In genomic region chr7:16398387-16399050, GRCm38 (mm10) we compare ENCODE assay signal across 8 mouse cellular contexts. TPM values are rescaled to one million over a fixed set of nuclear protein-coding genes. Genes with fewer than 3 reads are reported as not detected.
DNase-seq lines count a peak whose midpoint lies in the region; ATAC-seq and TF ChIP-seq lines count a peak whose summit lies in the region.

No protein-coding gene starts in this region.

- DNase-seq in left cerebral cortex, adult 2 months (ENCODE audit: extremely low spot score in 1 of 2, low spot score in 2 of 2) = no peak
- DNase-seq in left cerebral cortex, adult 18-20 months (ENCODE audit: low spot score in 2 of 2) = no peak
- no peak for DNase-seq in embryonic facial prominence, embryonic 10.5 days (ENCODE audit: low spot score)
- no peak for DNase-seq in hindbrain, embryonic 14.5 days (ENCODE audit: low spot score)
- no peak for DNase-seq in midbrain, postnatal 0 days (ENCODE audit: low spot score)
- DNase-seq in left cerebral cortex, postnatal 4 days = no peak
- DNase-seq in gastrocnemius, postnatal 14 days = no peak
- no peak for DNase-seq in gastrocnemius, postnatal 25 days

- peak overlapping the region; percentile 98; the same call in 1 of the 2 replicates for H3K4me3 ChIP-seq in left cerebral cortex, adult 2 months
- H3K4me3 ChIP-seq in embryonic facial prominence, embryonic 10.5 days = peak overlapping the region; percentile 97
- H3K4me3 ChIP-seq in hindbrain, embryonic 14.5 days (replicated peaks; ENCODE audit: low read length) = peak overlapping the region; percentile 62
- peak overlapping the region; percentile 96 for H3K4me3 ChIP-seq in midbrain, postnatal 0 days (ENCODE audit: low read depth, low read length)

- no peaks in the 10 kb centered on the region for H3K9me3 ChIP-seq in embryonic facial prominence, embryonic 10.5 days
- no peaks in the 10 kb centered on the region for H3K9me3 ChIP-seq in hindbrain, embryonic 14.5 days (ENCODE audit: control insufficient read depth, low read length)
- no peaks in the 10 kb centered on the region for H3K9me3 ChIP-seq in midbrain, postnatal 0 days (ENCODE audit: low read length)

- no peak for ATAC-seq in hindbrain, embryonic 14.5 days (ENCODE audit: low FRiP score)
- ATAC-seq in midbrain, postnatal 0 days (ENCODE audit: low FRiP score) = no peak

- H3K27ac ChIP-seq in left cerebral cortex, adult 2 months = peak overlapping the region; percentile 100
- H3K27ac ChIP-seq in embryonic facial prominence, embryonic 10.5 days (replicated peaks) = peak overlapping the region; percentile 100
- H3K27ac ChIP-seq in hindbrain, embryonic 14.5 days = peak overlapping the region; percentile 100
- no peak overlapping the region for H3K27ac ChIP-seq in midbrain, postnatal 0 days (ENCODE audit: low read depth, low read length)

- TF ChIP-seq CTCF in left cerebral cortex, adult 2 months (IDR thresholded peaks at IDR 0.05) = no peak; the same call in 1 of the 2 replicates
- peak; percentile 21 for TF ChIP-seq CTCF in midbrain, postnatal 0 days (IDR thresholded peaks at IDR 0.05)

- WGBS in embryonic facial prominence, embryonic 10.5 days = 49% methylated on average over 3 of the region's 3 CpGs
- WGBS in hindbrain, embryonic 14.5 days = 45% methylated on average over 3 of the region's 3 CpGs
- 45% methylated on average over 3 of the region's 3 CpGs for WGBS in midbrain, postnatal 0 days

- peaks cover 13% of the 10 kb centered on the region for H3K4me1 ChIP-seq in embryonic facial prominence, embryonic 10.5 days
- H3K4me1 ChIP-seq in hindbrain, embryonic 14.5 days (replicated peaks; ENCODE audit: control insufficient read depth, insufficient read depth, low read length) = peaks cover 1% of the 10 kb centered on the region
- H3K4me1 ChIP-seq in midbrain, postnatal 0 days (ENCODE audit: insufficient read depth, low read length) = no peaks in the 10 kb centered on the region; the same call in 1 of the 2 replicates

- 0 out of 2 replicates have a peak, but pooled peaks cover 3% of the 10 kb centered on the region for H3K36me3 ChIP-seq in embryonic facial prominence, embryonic 10.5 days (replicated peaks)
- no peaks in the 10 kb centered on the region for H3K36me3 ChIP-seq in hindbrain, embryonic 14.5 days (replicated peaks; ENCODE audit: control insufficient read depth, insufficient read depth)
- H3K36me3 ChIP-seq in midbrain, postnatal 0 days (ENCODE audit: insufficient read depth, low read length) = no peaks in the 10 kb centered on the region

- intact Hi-C loops in left cerebral cortex, adult 2 months (cut with DNase I) = no loop called here
- intact Hi-C loops in left cerebral cortex, postnatal 4 days (cut with DNase I) = no loop called here
- intact Hi-C loops in gastrocnemius, postnatal 14 days (cut with DNase I; ENCODE audit: low total_unique reads) = no loop called here

- H3K4me2 ChIP-seq in hindbrain, embryonic 14.5 days (replicated peaks) = peak overlapping the region; percentile 86
- H3K4me2 ChIP-seq in midbrain, postnatal 0 days (ENCODE audit: low read depth, low read length, poor library complexity, severe bottlenecking) = peak overlapping the region; percentile 59

- H3K9ac ChIP-seq in hindbrain, embryonic 14.5 days = peak overlapping the region; percentile 51
- peak overlapping the region; percentile 37 for H3K9ac ChIP-seq in midbrain, postnatal 0 days (replicated peaks; ENCODE audit: low read length, poor library complexity, severe bottlenecking)

- no peaks in the 10 kb centered on the region for H3K27me3 ChIP-seq in embryonic facial prominence, embryonic 10.5 days (replicated peaks; ENCODE audit: low read depth, poor library complexity, severe bottlenecking)
- H3K27me3 ChIP-seq in hindbrain, embryonic 14.5 days (ENCODE audit: control insufficient read depth, insufficient read depth, low read length) = no peaks in the 10 kb centered on the region
- H3K27me3 ChIP-seq in midbrain, postnatal 0 days (ENCODE audit: insufficient read depth, low read length) = no peaks in the 10 kb centered on the region

RNA-seq across cellular contexts. Expression of gene Zc3h4, which starts 2.2 kb away (rescaled TPM):
- total RNA-seq in left cerebral cortex, adult 2 months (2021) = 10 to 100 TPM; 58.3 to 58.7 TPM
- total RNA-seq in left cerebral cortex, adult 18-20 months (2021) = 10 to 100 TPM; 52.7 to 60.7 TPM
- polyA plus RNA-seq in embryonic facial prominence, embryonic 10.5 days (2016; fragmentation: Nextera tagmentation; extraction: Ambion mirVana) = 20.5 and 22.2 TPM in 2 replicates
- polyA plus RNA-seq in hindbrain, embryonic 14.5 days (2014; fragmentation: Nextera tagmentation; extraction: Ambion mirVana) = 14.4 and 17.0 TPM in 2 replicates
- total RNA-seq in midbrain, postnatal 0 days (2014; rRNA removed) = 38.4 and 41.1 TPM in 2 replicates
- polyA plus RNA-seq in midbrain, postnatal 0 days (2015; fragmentation: Nextera tagmentation; extraction: Ambion mirVana) = 9.2 and 9.7 TPM in 2 replicates
- total RNA-seq in left cerebral cortex, postnatal 4 days (2021) = 10 to 100 TPM; 67.8 to 68.5 TPM
- 10 to 100 TPM; 27.9 to 28.5 TPM for total RNA-seq in gastrocnemius, postnatal 14 days (2021)
- 10 to 100 TPM; 22.4 to 25.6 TPM for total RNA-seq in gastrocnemius, postnatal 25 days (2021)

RNA-seq across cellular contexts. Expression of gene Sae1, which starts 10.9 kb away (rescaled TPM):
- 100 to 1,000 TPM; 100 to 105 TPM for total RNA-seq in left cerebral cortex, adult 2 months (2021)
- 100 to 1,000 TPM; 114 to 119 TPM for total RNA-seq in left cerebral cortex, adult 18-20 months (2021)
- 479 and 497 TPM in 2 replicates for polyA plus RNA-seq in embryonic facial prominence, embryonic 10.5 days (2016; fragmentation: Nextera tagmentation; extraction: Ambion mirVana)
- 224 and 245 TPM in 2 replicates for polyA plus RNA-seq in hindbrain, embryonic 14.5 days (2014; fragmentation: Nextera tagmentation; extraction: Ambion mirVana)
- 84.6 and 98.2 TPM in 2 replicates for total RNA-seq in midbrain, postnatal 0 days (2014; rRNA removed)
- 195 and 199 TPM in 2 replicates for polyA plus RNA-seq in midbrain, postnatal 0 days (2015; fragmentation: Nextera tagmentation; extraction: Ambion mirVana)
- total RNA-seq in left cerebral cortex, postnatal 4 days (2021) = 100 to 1,000 TPM; 119 to 129 TPM
- total RNA-seq in gastrocnemius, postnatal 14 days (2021) = 10 to 100 TPM; 30.0 to 37.9 TPM
- 10 to 100 TPM; 25.2 to 26.4 TPM for total RNA-seq in gastrocnemius, postnatal 25 days (2021)

RNA-seq across cellular contexts. Expression of gene Tmem160, which starts 54.1 kb away (rescaled TPM):
- total RNA-seq in left cerebral cortex, adult 2 months (2021) = 10 to 100 TPM; 68.0 to 69.0 TPM
- total RNA-seq in left cerebral cortex, adult 18-20 months (2021) = 10 to 100 TPM; 75.9 to 81.5 TPM
- polyA plus RNA-seq in embryonic facial prominence, embryonic 10.5 days (2016; fragmentation: Nextera tagmentation; extraction: Ambion mirVana) = 71.5 and 76.4 TPM in 2 replicates
- 64.3 and 75.4 TPM in 2 replicates for polyA plus RNA-seq in hindbrain, embryonic 14.5 days (2014; fragmentation: Nextera tagmentation; extraction: Ambion mirVana)
- 43.1 and 55.6 TPM in 2 replicates for total RNA-seq in midbrain, postnatal 0 days (2014; rRNA removed)
- 105 and 108 TPM in 2 replicates for polyA plus RNA-seq in midbrain, postnatal 0 days (2015; fragmentation: Nextera tagmentation; extraction: Ambion mirVana)
- total RNA-seq in left cerebral cortex, postnatal 4 days (2021) = 10 to 100 TPM; 61.8 to 66.8 TPM
- 10 to 100 TPM; 23.2 to 28.7 TPM for total RNA-seq in gastrocnemius, postnatal 14 days (2021)
- 10 to 100 TPM; 37.4 to 39.4 TPM for total RNA-seq in gastrocnemius, postnatal 25 days (2021)
